13 mouse cellular contexts compared by ENCODE assay signal in genomic region chr17:34639461-34640255, GRCm38 (mm10). TPM values are rescaled to one million over a fixed set of nuclear protein-coding genes. Genes with fewer than 3 reads are reported as not detected.
DNase-seq lines count a peak whose midpoint lies in the region; TF ChIP-seq lines count a peak whose summit lies in the region.
"Had no signal": no experiment of that assay in that cellular context is flagged by ENCODE, and none has a peak within 500 bp of the region (broad histone marks: within the 10 kb centered on the region; RNA-seq: fewer than 3 reads in every experiment).

No protein-coding gene starts in this region.

- TF ChIP-seq CTCF in layer of hippocampus, adult 2 months (conservative IDR thresholded peaks at IDR 0.05): no peak

- no peak overlapping the region for H3K4me3 ChIP-seq in layer of hippocampus, adult 2 months
- H3K4me3 ChIP-seq: limb, embryonic 15.5 days; midbrain, embryonic 12.5 days had no signal

- peak; percentile 60 for DNase-seq in cerebellum, adult 11-12 months
- no peak for DNase-seq in cerebellum, postnatal 14 days
- no peak for DNase-seq in layer of hippocampus, adult 2 months (ENCODE audit: low spot score in 2 of 2)
- DNase-seq in layer of hippocampus, postnatal 36 days: no peak
- peak; percentile 90 for DNase-seq in 416B (ENCODE audit: low read depth)
- peak; percentile 34 for DNase-seq in fibroblast of lung, adult 2 months (ENCODE audit: low read depth)
- DNase-seq in frontal cortex, postnatal 14 days (ENCODE audit: low spot score in 2 of 2): no peak
- DNase-seq in kidney, adult 11 months: no peak
- DNase-seq: adrenal gland, adult 2 months; B cell, adult 2 months; heart, postnatal 10 days had no signal

- peak overlapping the region; percentile 93 for H3K27ac ChIP-seq in layer of hippocampus, adult 2 months

RNA-seq across cellular contexts. Expression of gene Fkbpl, which starts 4.9 kb away (rescaled TPM):
- total RNA-seq in layer of hippocampus, adult 2 months (2021): 10 to 100 TPM; 16.2 to 18.8 TPM
- total RNA-seq in layer of hippocampus, postnatal 36 days (2021): 10 to 100 TPM; 17.9 to 18.0 TPM

RNA-seq across cellular contexts. Expression of gene Atf6b, which starts 7.3 kb away (rescaled TPM):
- total RNA-seq in layer of hippocampus, adult 2 months (2021): 10 to 100 TPM; 92.0 to 93.2 TPM
- 100 to 1,000 TPM in 1 of 2 experiments, 10 to 100 TPM in 1; 89.9 to 101 TPM for total RNA-seq in layer of hippocampus, postnatal 36 days (2021)

RNA-seq across cellular contexts. Expression of gene Prrt1, which starts 10.3 kb away (rescaled TPM):
- 100 to 1,000 TPM; 276 to 305 TPM for total RNA-seq in layer of hippocampus, adult 2 months (2021)
- total RNA-seq in layer of hippocampus, postnatal 36 days (2021): 100 to 1,000 TPM; 317 to 352 TPM

RNA-seq across cellular contexts. Expression of gene Ppt2, which starts 11.3 kb away (rescaled TPM):
- total RNA-seq in layer of hippocampus, adult 2 months (2021): 10 to 100 TPM; 46.8 to 55.8 TPM
- 10 to 100 TPM; 44.4 to 50.8 TPM for total RNA-seq in layer of hippocampus, postnatal 36 days (2021)

RNA-seq across cellular contexts. Expression of gene Egfl8, which starts 23.9 kb away (rescaled TPM):
- 1 to 10 TPM; 1.7 to 2.4 TPM for total RNA-seq in layer of hippocampus, adult 2 months (2021)
- total RNA-seq in layer of hippocampus, postnatal 36 days (2021): 1 to 10 TPM; 1.8 to 2.0 TPM

Comparison
In these comparisons a context has a peak if more than half of its experiments do, and no peak if none do; other contexts are left out.
1. DNase-seq: peak in cerebellum, adult 11-12 months (single experiment), 416B (single experiment) and fibroblast of lung, adult 2 months (single experiment); none in cerebellum, postnatal 14 days (0 of 2), layer of hippocampus, adult 2 months (0 of 2), layer of hippocampus, postnatal 36 days (0 of 2), frontal cortex, postnatal 14 days (0 of 2) and kidney, adult 11 months (single experiment).